Mouse (Mus musculus) midbrain, embryonic 14.5 days (tissue): ENCODE data around the gene Rundc1. TPM values are rescaled to one million over a fixed set of nuclear protein-coding genes. Genes with fewer than 3 reads are reported as not detected.
"Not testable (repeated sequence)": the region's sequence is repeated elsewhere in the genome, so short reads cannot be mapped to it uniquely, and the experiment has no call there.

Source experiments
- ATAC-seq: fragments of 200-750 bp; cut with Nextera tagmentation; 2 replicates; pipeline ENCODE4 v1.8.0; 2017; ENCODE audit warnings: moderate number of reproducible peaks, moderate library complexity; ENCODE audit not compliant: low FRiP score, low TSS enrichment
- DNase-seq: peaks from one replicate; pipeline ENCODE4 v3.0.0-alpha.2; 2015
- H3K27ac ChIP-seq: fragments of 300-500 bp; sonication (generic); replicated peaks from 2 replicates; pipeline ENCODE4 v1.5.1; 2014; ENCODE audit warnings: mild to moderate bottlenecking, low read depth, low read length, moderate library complexity
- H3K27me3 ChIP-seq: fragments of 300-500 bp; sonication (generic); 2 replicates; pipeline ENCODE4 v1.6.1; 2014; ENCODE audit warnings: low read length, control low read depth, mixed read lengths; ENCODE audit not compliant: control insufficient read depth, insufficient read depth
- H3K36me3 ChIP-seq: fragments of 300-500 bp; sonication (generic); 2 replicates; pipeline ENCODE4 v1.6.1; 2014; ENCODE audit warnings: low read length, control low read depth; ENCODE audit not compliant: control insufficient read depth, insufficient read depth
- H3K4me1 ChIP-seq: fragments of 300-500 bp; sonication (generic); 2 replicates; pipeline ENCODE4 v1.6.1; 2014; ENCODE audit warnings: mild to moderate bottlenecking, antibody characterized with exemption, low read length, control low read depth; ENCODE audit not compliant: control insufficient read depth, insufficient read depth
- H3K4me2 ChIP-seq: fragments of 300-500 bp; sonication (generic); 2 replicates; pipeline ENCODE4 v1.6.1; 2014; ENCODE audit warnings: mild to moderate bottlenecking, low read length, moderate library complexity
- H3K4me3 ChIP-seq: fragments of 300-500 bp; sonication (generic); replicated peaks from 2 replicates; pipeline ENCODE4 v1.5.1; 2014; ENCODE audit warnings: low read depth, low read length
- H3K9ac ChIP-seq: fragments of 300-500 bp; sonication (generic); replicated peaks from 2 replicates; pipeline ENCODE4 v1.6.1; 2014; ENCODE audit warnings: mild to moderate bottlenecking, low read length, moderate library complexity
- H3K9me3 ChIP-seq: fragments of 300-500 bp; sonication (generic); 2 replicates; pipeline ENCODE4 v1.6.1; 2016; ENCODE audit warnings: low read length, control low read depth, mixed read lengths; ENCODE audit not compliant: control insufficient read depth
- WGBS: fragments of 180-500 bp; shearing (Covaris S2); extraction: QIAGEN DNeasy Blood & Tissue Kit; methylation state at CpG from one replicate; pipeline ENCODE4 v1.1.7; 2014; 5-methylcytosine and 5-hydroxymethylcytosine counted together
- polyA plus RNA-seq: library from polyadenylated mRNA; unstranded; fragments of >200 nt; fragmentation: Nextera tagmentation; extraction: Ambion mirVana; gene quantifications from 2 replicates; pipeline ENCODE4 v1.2.1, GENCODE M21; 2014

Rundc1 gene
- polyA plus RNA-seq, 1 experiment from 2014 or later, result 23.1 TPM

DNA sequence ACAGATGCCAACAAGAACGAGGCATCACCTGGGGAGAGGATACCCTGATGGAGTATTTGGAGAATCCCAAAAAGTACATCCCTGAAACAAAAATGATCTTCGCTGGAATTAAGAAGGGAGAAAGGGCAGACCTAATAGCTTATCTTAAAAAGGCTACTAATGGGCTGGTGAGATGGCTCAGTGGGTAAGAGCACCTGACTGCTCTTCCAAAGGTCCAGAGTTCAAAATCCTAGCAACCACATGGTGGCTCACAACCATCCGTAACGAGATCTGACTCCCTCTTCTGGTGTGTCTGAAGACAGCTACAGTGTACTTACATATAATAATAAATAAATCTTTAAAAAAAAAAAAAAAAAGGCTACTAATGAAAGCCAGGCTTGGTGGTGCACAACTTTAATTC is 51.5 kb downstream of the Rundc1 start:
- 91% methylated on average over 4 of the region's 4 CpGs for WGBS

DNA sequence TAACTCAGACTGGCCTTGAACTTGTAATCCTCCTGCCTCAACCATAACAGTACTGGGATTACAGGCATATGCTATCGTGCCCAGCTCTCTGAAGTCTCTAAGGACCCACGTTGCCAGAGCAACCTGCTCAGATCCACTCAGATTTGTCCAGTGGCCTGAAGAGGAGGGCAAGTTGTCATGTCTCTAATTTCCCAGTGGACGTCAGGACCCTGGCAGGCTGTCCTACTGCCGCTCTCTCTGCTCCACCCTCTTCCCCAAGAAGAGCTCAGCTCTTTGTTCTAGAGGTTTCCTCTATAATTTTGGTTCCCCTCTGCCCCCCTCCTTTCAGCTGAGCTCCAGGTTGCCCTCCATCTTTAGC is 52.3 kb downstream of the Rundc1 start:
- ATAC-seq (peak; percentile 63), DNase-seq (peak; percentile 78)
- H3K27ac ChIP-seq, result peak overlapping the region; percentile 93
- WGBS, result 5% methylated on average over 4 of the region's 4 CpGs
- no peaks in the 10 kb centered on the region for H3K36me3 ChIP-seq
- H3K4me1 ChIP-seq, result peaks cover 17% of the 10 kb centered on the region
- peak overlapping the region; percentile 20; the same call in 1 of the 2 replicates for H3K4me2 ChIP-seq
- no peaks in the 10 kb centered on the region for H3K9me3 ChIP-seq
- no peak overlapping the region for H3K4me3 ChIP-seq
- H3K27me3 ChIP-seq, result no peaks in the 10 kb centered on the region
- no peak overlapping the region for H3K9ac ChIP-seq

More for the DNA sequence above, 51.5 kb downstream of the Rundc1 start:
- DNase-seq, H3K27ac ChIP-seq, H3K9ac ChIP-seq, ATAC-seq, H3K27me3 ChIP-seq, H3K4me3 ChIP-seq, H3K36me3 ChIP-seq, H3K9me3 ChIP-seq, H3K4me2 ChIP-seq: not testable (repeated sequence)
- H3K4me1 ChIP-seq, result peaks cover 17% of the 10 kb centered on the region

DNA sequence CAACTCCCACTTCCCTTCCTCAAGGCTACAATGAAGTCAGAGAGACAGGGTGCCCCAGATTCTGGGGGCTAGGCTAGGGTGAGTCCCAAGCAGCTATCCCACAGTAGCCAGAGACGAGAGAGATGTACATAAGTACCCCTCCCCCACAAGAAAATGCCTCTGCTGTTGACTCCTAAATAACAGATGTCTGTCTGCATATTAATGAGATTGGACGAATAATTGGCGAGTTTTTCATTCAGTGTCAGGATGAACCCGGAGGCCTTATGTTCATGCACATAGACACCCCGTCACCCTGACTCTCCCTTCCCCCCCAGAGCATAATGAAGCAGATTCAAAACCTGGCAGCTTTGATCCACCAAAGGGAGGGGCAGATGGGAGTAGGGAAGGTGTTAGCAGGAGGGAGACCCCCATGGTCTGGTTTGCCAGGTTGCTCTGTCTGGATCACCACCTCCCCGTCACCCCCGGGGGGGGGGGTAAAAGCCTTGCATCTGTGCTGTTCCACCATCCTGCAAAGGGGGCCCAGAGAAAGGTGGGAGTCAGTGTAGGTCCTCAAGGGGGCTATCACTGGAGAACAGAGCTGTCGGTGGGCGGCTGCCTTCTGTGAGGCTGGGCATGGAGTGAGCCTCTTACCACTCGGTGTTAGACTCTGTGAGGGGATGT is 52.8 kb downstream of the Rundc1 start:
- DNase-seq (peak; percentile 83), ATAC-seq (peak; percentile 78)
- no peaks in the 10 kb centered on the region for H3K36me3 ChIP-seq
- peak overlapping the region; percentile 20; the same call in 1 of the 2 replicates for H3K4me2 ChIP-seq
- H3K9me3 ChIP-seq, result no peaks in the 10 kb centered on the region
- H3K9ac ChIP-seq, result no peak overlapping the region; the same call in 1 of the 2 replicates
- no peak overlapping the region for H3K4me3 ChIP-seq
- H3K27me3 ChIP-seq, result no peaks in the 10 kb centered on the region
- peaks cover 17% of the 10 kb centered on the region for H3K4me1 ChIP-seq
- 7% methylated on average over 10 of the region's 10 CpGs for WGBS
- H3K27ac ChIP-seq, result peak overlapping the region; percentile 93

DNA sequence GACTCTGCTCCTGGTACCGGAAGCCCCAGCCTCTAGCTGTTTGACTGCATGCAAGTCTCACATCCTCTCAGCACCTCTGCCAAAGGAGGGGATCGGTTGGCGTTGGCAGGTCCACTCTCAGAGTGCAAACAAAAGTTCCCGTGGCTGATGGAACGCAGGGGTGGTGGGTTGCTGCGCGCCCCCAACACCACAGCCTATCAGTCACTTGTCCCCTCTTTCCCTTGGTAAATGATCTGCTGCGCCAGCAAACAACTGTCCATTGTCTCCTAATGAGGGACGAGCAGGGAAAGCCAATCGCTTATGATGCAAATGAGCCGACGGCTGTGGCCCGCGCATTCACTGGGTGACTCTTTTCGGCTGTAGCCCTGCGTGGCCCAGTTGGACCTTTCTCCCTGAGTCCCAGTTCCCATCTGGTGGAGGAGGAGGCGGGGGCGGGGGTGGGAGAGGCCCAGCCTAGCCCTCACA is 54.3 kb downstream of the Rundc1 start:
- H3K36me3 ChIP-seq, result no peaks in the 10 kb centered on the region
- H3K27me3 ChIP-seq, result no peaks in the 10 kb centered on the region
- 3% methylated on average over 18 of the region's 18 CpGs for WGBS
- ATAC-seq, result peak; percentile 32; the same call in 1 of the 2 replicates
- peak overlapping the region; percentile 27 for H3K9ac ChIP-seq
- H3K4me3 ChIP-seq, result 0 out of 2 replicates have a peak overlapping the region, but pooled peaks have one; percentile 2
- DNase-seq, result peak; percentile 72
- H3K4me2 ChIP-seq, result peak overlapping the region; percentile 39
- no peaks in the 10 kb centered on the region for H3K9me3 ChIP-seq
- H3K4me1 ChIP-seq, result peaks cover 23% of the 10 kb centered on the region
- peak overlapping the region; percentile 93 for H3K27ac ChIP-seq

DNA sequence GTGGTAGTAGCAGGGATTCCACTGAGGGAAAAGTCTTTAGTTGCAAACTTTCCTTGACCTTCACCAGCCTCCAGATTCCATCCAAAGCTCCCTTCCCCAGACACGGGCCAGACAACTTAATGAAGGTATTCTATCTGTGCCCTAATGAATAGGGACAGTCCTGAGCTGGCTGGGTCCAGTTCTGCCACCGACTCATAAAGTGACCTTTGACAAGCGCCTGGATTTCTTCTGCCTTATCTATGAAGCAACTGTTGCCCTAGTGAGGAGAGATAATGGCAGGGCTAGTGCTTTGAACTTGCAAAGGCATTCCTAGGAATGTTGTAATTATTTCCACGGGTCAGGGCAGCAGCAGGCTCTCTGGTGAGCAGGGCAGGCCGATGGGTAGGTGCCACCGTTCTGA is 56.0 kb downstream of the Rundc1 start:
- Histone ChIP-seq H3K36me3 (no peaks in the 10 kb centered on the region), H3K9me3 (no peaks in the 10 kb centered on the region), H3K4me2 (no peak overlapping the region), H3K27ac (0 out of 2 replicates have a peak overlapping the region, but pooled peaks have one; percentile 13), H3K9ac (no peak overlapping the region), H3K4me1 (peaks cover 26% of the 10 kb centered on the region), H3K4me3 (no peak overlapping the region), H3K27me3 (no peaks in the 10 kb centered on the region)
- WGBS, result 74% methylated on average over 6 of the region's 6 CpGs
- ATAC-seq, result no peak
- no peak for DNase-seq

DNA sequence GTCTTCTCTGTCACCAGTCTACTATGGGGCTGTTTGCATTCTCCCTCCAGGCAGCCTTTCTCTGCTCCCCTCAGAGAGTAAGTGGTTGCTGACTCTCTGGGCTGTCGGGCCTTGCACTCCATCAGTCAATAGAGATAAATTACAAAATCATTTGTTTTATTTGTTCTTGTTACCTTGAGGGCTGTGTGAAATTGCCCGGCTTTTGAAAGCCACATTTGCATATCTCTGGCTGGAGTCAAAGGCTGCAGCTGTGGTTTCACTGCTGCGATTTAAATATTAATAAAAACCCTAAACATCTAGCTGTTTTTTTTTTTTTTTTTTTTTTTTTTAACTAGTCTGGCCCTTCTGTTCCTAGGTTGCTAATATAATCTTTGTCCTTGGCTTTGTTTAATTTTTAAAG is 58.9 kb downstream of the Rundc1 start:
- no peak overlapping the region for H3K4me3 ChIP-seq
- peak overlapping the region; percentile 77 for H3K27ac ChIP-seq
- whole genome bisulfite sequencing, result 7% methylated on average over 3 of the region's 3 CpGs
- peaks cover 20% of the 10 kb centered on the region for H3K4me1 ChIP-seq
- DNase-seq (peak; percentile 44), ATAC-seq (no peak)
- no peaks in the 10 kb centered on the region for H3K27me3 ChIP-seq
- no peak overlapping the region for H3K9ac ChIP-seq
- no peak overlapping the region for H3K4me2 ChIP-seq
- no peaks in the 10 kb centered on the region for H3K9me3 ChIP-seq
- no peaks in the 10 kb centered on the region for H3K36me3 ChIP-seq

DNA sequence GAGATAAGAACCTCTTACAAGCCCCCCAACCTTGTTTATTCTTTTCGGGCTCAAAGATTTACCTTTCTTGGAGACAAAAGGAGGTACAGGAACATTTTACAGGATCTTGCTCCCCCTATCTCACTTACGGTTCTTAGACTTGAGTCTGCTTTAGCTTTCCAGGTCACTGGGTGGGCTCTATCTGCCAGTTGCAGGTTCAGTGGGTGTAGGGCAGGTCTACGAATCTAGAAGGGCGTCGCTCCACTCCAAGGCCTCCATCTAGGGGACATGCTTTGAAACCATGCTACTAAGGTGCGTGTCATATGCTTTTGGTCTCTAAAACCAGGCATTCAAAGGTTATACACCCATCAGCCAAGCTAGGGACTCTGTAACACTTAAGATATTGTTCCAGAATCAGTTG is 59.4 kb downstream of the Rundc1 start:
- Histone ChIP-seq H3K4me2 (no peak overlapping the region), H3K9ac (no peak overlapping the region), H3K4me1 (peaks cover 20% of the 10 kb centered on the region), H3K27me3 (no peaks in the 10 kb centered on the region), H3K27ac (peak overlapping the region; percentile 77), H3K4me3 (no peak overlapping the region), H3K9me3 (no peaks in the 10 kb centered on the region), H3K36me3 (no peaks in the 10 kb centered on the region)
- ATAC-seq (no peak), DNase-seq (no peak)
- WGBS, result 70% methylated on average over 6 of the region's 6 CpGs

DNA sequence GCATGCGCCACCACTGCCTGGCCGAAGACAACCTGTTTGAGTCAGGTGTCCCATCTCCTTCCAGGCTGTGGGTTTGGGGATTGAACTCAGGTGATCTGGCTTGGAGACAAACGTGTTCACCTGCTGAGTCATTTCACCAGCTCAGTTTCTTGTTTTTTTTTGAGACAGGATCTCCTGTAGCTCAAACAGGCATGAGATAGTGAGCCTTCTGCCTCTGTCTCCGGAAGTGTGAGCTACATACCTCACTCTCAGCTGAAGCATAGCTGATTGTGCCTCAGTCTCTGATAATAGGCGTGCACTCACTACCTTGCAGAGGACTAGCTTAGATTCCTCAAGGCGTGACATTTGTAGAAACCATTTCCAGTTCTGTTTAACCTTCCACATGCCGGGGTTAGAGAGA is 59.9 kb downstream of the Rundc1 start:
- DNase-seq (no peak), ATAC-seq (no peak)
- Histone ChIP-seq H3K9me3 (no peaks in the 10 kb centered on the region), H3K4me1 (peaks cover 14% of the 10 kb centered on the region), H3K9ac (no peak overlapping the region), H3K4me3 (no peak overlapping the region), H3K36me3 (no peaks in the 10 kb centered on the region), H3K27me3 (no peaks in the 10 kb centered on the region), H3K27ac (peak overlapping the region; percentile 77), H3K4me2 (no peak overlapping the region)
- WGBS, result 89% methylated on average over 7 of the region's 7 CpGs
